Mouse (Mus musculus) gastrocnemius, postnatal 25 days (tissue): Measurements from ENCODE around the gene Sap30bp. TPM values are rescaled to one million over a fixed set of nuclear protein-coding genes. Genes with fewer than 3 reads are reported as not detected.

ENCODE experiments used
- DNase-seq: peaks from one replicate; pipeline ENCODE4 v3.0.0; 2022
- total RNA-seq, 2 experiments: library from RNA; stranded (reverse); gene quantifications; 1 replicate in 1 of 2; 2 replicates in 1 of 2; pipeline ENCODE4 v1.2.3; 2021

Sap30bp gene
- total RNA-seq, 2 experiments from 2014 or later: 9.4 to 14.5 TPM

GRCm38 (mm10) chr11:115904956-115905790 lies 27.9 kb upstream of the Sap30bp start:
- no peak for DNase-seq

DNA sequence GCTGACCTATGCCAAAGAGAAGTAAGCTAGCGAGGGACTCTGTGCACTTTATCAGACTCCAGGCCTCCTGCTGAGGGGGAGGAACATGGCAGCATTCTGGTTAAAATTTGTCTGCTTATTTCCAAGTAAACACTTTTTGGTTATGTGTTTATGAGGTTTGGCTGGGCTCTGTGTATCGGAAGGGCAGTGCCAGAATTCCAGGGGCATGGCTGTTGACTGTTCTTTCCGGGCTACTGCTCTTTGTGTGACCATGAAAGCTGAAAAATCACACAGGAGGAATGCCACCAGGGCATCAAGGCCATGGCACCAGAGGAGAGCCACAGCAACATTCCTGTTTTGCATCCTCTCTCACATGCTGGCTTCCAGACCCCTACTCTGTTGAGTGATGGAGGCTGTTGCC lies 27.0 kb upstream of the Sap30bp start:
- no peak for DNase-seq

GRCm38 (mm10) chr11:115906521-115906920 lies 26.6 kb upstream of the Sap30bp start:
- no peak for DNase-seq

DNA sequence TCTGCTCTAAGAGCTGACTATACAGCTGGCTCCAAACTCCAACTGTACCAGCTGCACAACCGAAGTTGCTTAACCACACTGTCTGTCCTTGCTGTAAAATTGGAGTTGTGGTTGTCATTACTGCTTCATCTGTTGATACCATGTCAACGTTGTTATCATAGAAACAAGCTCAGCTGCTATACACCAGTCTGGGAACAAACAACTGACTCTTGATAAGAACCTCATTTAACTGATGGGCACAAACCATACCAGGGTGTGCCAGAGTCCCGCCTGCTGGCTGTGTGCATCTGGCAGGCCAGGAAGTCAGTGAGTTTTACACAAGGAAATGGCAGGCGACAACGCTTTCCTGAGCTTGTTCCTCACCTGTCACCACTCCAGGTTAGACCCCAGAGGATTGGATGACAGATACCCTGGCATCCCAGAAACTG lies 21.9 kb upstream of the Sap30bp start:
- DNase-seq: no peak

- DNase-seq: no peak
Measured at GRCm38 (mm10) chr11:115911632-115912376, 21.3 kb upstream of the Sap30bp start, which contains the start of gene Smim6. Smim6 (plus strand) TSS chr11:115912017.

DNA sequence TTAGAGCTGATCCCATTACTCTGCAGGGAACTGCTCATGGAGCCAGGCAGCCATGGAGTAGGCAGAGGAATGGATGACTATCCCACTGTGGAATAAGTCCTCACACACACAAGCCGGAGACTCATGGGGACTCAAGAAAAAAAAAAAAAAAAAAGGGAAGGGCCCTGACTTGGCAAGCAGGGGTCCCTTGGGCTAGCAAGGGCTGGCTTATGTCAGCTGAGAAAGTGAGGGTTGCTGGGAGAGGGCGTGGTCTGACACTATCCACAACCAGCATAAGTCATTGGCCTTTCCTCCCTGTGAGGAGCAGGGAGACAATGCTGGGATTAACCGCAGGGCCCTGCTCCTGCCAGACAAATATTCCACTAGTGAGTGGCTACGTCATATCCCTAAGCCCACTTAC lies 16.5 kb upstream of the Sap30bp start:
- no peak for DNase-seq

GRCm38 (mm10) chr11:115918637-115919036 lies 14.4 kb upstream of the Sap30bp start:
- no peak for DNase-seq

DNA sequence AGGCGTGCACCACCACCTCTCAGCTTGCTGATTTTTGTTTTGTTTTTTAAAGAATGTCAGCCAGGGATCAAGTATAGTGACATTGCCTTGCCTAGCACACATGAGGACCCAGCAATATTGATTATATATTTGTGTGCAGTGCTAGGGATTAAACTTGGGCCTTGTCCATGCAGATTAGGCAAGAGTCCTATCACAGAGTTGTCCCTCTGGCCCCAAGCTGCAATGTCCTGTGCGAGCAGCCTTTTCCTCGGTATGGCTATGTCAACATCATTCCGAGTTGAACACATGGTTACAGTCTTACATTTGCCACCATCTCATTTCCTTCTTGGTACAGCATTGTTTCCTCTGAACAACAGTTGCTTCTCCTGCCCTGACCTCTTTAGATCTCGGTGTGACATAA lies 14.0 kb upstream of the Sap30bp start:
- no peak for DNase-seq

DNA sequence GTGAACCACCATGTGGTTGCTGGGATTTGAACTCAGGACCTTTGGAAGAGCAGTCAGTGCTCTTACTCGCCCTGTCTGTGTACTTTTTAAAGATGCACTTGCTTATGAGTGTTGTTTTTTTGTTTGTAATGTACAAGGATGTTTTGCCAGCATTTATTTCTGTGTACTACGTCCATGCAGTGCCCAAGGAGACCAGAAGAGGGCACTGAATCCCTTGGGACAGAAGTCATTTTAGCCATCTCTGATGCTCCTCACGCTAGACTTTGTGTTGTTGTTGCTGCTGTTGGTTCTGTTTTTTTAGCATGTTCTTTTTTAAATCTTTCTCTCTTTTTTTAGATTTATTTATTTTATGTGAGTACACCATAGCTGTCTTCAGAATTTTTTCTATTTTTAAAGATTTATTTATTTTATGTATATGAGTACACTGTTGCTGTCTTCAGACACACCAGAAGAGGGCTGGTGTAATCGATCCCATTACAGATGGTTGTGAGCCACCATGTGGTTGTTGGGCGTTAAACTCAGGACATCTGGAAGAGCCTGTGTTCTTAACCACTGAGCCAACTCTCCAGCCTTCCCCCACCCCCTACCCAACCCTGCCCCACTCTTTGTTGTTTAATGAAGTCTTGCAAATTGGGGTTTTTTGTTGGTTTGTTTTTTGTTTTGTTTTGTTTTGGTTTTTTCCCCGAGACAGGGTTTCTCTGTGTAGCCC lies 12.8 kb upstream of the Sap30bp start:
- no peak for DNase-seq

DNA sequence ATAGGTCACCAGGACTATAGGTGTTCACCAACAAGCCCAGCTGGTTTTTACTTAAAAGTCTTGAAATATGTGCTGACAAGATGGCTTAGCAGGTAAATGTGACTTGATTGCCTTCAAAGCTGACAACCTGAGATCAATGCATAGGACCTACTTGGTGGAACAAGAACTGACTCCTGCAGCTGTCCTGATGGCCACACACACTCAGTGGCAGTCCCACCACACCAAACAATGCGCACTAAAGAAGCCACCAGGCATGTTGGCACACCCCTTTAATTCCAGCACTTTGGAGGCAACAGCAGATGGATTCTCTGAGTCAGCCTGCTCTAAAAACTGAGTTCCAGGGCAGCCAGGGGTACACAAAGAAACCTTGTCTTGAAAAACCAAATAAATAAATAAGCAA lies 11.1 kb upstream of the Sap30bp start:
- no peak for DNase-seq

DNA sequence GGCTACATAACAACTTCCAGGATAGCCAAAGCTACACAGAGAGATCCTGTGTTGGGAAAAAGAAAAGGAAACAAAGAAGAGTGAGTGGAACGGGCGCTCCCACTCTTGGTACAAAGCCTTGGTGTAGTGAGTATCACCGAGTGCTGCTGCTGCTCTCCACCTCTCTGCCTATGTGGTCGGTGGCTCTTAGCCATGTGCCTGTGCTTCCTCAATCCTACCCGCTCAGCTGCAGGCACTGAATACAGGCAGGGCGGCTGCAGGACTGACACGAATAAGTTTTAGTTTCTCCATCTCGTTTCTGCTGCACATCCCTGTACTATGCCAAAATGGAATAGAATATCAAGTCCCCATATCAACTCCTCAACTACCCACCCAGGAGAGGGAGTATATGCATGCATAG lies 4.1 kb upstream of the Sap30bp start:
- no peak for DNase-seq

DNA sequence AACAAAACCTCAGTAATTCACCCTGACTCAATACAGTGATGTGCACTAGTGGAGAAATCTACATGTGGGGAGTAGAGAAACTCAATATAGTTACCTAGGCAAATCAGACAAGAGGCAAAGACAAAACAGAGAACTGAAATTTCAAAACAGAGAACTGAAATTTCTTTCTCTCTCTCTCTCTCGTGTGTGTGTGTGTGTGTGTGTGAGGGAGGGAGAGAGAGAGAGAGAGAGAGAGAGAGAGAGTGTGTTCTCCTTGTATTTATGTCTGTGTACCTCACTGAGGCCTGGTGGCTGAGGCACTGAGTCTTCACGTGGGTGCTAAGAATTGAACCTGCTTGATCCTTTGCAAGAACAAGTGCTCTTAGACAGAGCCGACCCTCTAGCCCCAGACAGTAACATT lies 3.3 kb upstream of the Sap30bp start:
- DNase-seq: no peak

DNA sequence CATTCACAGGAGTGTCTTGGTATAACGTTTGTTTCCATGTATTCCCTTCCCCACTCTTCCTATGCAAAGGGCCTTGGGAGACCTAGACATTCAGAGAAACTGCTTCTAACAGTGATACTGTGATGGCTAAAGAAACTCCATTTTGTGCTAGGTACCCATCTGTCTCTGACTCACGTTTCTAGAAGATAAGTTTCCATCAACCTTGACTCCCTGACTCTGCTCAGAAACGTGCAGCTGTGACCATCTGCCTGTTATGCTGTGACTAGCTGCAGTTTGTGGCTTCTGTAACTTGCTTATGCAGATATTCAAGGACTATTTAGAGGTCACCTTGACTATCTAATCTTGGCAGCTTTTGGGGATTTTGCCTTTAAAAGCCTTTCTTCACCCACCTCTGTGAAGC lies 1.8 kb upstream of the Sap30bp start:
- DNase-seq: no peak

GRCm38 (mm10) chr11:115933747-115934110 lies 647 bp downstream of the Sap30bp start:
- no peak for DNase-seq

DNA sequence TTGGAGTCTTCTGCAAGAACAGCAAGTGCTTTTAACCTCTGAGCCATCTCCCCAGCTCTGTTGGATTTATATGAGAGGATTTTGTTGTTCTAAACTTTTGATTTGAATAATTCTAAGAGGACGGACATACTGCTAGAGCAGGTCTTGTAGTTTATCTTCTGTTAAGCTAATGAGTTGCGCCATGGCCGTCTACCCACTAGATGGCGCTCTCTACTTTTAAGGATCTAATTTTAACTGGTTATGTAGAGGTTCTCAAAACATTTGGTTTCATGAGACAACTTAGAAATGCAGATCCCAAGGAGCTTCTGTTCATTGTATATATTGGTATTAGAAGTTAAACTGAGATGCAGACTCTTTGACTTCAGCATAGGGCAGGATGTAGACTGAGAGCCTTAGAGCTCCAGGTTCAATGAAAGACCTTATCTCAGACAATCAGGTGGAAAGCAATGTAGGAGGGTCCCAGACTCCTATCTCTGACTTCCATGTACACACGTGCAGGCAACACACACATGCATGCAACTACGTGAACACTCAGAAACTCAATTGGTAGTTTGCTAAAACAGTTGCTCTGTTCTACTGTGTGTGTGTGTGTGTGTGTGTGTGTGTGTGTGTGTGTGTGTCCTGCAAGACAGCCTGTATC lies 6.7 kb downstream of the Sap30bp start:
- DNase-seq: no peak

- DNase-seq: no peak
Measured at GRCm38 (mm10) chr11:115941980-115942379, 8.9 kb downstream of the Sap30bp start.

- DNase-seq: no peak
Measured at GRCm38 (mm10) chr11:115945247-115945646, 12.2 kb downstream of the Sap30bp start.

DNA sequence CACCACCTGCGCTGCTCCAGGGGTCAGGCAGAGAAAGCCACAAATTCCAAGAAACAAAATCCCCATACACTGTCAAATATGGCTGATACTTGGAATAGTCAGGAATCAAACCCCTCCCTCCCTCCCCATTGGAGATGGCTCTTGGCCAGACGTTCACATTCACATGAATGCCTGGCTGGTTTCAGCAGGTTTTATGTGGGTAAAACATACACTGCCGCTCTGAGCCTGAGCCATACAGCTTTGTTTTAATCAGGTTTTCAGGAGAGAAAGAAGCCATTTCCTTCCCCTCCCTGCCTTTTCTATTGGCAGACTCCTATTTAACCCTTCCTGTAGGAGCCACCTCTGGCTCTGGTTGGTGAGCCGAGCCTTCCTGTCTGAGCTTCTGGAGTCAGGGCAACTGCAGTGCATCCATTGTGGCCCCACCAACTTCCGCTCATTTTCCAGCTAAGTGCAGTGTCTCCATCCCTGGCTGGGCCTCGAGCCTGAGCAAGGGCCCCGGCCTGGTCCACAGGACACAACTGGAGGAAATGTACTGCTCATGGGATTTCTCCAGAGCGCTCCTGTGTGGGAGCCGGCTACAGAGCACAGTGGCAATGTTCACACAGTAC lies 13.2 kb downstream of the Sap30bp start:
- DNase-seq: no peak

- DNase-seq: no peak
Measured at GRCm38 (mm10) chr11:115948316-115948715, 15.2 kb downstream of the Sap30bp start.

DNA sequence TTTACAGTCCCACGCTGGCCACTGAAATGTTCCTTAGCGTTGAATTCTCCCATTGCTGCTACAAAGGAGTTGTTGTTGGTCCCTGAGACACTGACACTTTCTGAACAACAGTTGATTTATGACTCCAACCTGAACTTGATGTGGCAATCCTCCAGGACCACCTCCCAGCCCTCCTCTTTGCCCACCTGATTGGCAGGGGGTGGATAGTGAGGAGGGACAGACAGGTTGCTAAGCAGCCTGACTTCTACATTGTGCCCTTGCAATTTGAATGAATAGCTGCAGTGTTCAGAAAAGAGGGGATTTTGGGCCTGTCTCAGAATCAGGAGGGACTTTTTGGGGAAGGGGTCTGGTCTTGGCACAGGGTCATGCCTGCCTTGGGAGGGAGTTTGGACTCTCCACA lies 17.6 kb downstream of the Sap30bp start:
- DNase-seq: no peak

DNA sequence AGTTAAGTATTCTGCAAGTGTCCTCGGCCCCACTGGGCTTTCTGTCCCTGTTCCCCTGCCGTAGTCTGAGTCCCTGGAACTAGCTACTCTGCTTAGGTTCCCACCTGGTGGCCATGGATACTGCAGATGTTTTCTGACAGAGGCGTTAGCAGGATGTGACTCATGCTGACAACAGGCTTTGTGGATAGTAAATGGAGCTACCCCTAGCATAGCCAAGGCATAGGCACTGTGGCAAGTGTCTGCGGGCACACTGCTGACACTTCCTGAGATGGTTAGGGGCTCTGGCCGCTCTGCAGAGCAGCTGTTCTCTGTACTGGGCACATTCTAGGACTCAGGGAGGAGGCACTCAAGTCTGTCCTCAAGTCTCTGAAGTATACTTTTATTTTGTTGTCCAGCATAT lies 21.6 kb downstream of the Sap30bp start:
- no peak for DNase-seq
